Mouse (Mus musculus): ENCODE results near the gene Ltb4r1. TPM values are rescaled to one million over a fixed set of nuclear protein-coding genes. Genes with fewer than 3 reads are reported as not detected.
A peak's percentile ranks its signal among the peaks of the same experiment; 100 is the strongest.
"Not testable (repeated sequence)": the region's sequence is repeated elsewhere in the genome, so short reads cannot be mapped to it uniquely, and the experiment has no call there.

Ltb4r1 gene
- polyA plus RNA-seq, 1 experiment from 2014 or later, result 0.58 TPM

DNA sequence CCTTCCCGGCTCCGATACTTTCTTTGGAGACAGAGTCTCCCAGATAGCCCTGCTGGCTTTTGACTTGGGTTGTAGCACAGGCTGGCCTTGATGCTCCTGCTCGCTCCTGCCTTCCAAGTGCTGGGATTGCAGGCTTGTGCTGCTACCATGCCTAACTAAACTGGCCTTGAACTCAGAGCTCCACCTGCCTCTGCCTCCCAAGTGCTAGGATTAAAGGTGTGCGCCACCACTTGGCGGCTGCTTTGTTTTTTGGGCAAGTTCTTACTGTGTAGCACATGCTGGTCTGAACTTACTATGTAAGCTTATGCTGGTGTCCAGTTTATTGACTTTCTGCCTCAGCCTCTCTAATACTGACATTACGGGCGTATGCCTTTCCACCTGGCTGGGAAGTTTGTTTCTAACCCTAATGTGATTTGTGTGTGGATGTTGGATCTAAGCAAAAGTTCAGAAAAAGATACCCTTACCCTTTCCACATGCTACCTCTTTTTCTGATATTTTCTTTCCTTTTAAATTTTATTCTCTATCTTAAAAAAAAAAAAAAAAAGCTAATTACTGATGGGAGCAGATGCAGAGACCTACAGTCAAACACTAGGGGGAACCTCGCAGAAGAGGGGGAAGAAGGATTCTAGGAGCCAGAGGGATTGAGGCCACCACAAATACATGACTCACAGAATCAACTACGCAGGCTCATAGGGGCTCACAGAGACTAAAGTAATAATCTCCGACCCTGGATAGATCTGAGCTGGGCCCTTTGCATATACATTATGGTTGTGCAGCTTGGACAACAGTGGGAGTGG, 18.5 kb upstream of the Ltb4r1 start:
- Histone ChIP-seq H3K27ac (no peak overlapping the region), H3K9me3 (no peaks in the 10 kb centered on the region), H3K4me3 (peak overlapping the region; percentile 89), H3K4me2 (peak overlapping the region; percentile 99), H3K4me1 (peaks cover 33% of the 10 kb centered on the region), H3K27me3 (no peaks in the 10 kb centered on the region), H3K36me3 (peaks cover 48% of the 10 kb centered on the region), H3K9ac (peak overlapping the region; percentile 87)
- 89% methylated on average over 10 of the region's 10 CpGs for WGBS
- ATAC-seq (ENCODE audit: insufficient number of reproducible peaks, insufficient read depth, low FRiP score, low TSS enrichment, low read depth), result no peak

DNA sequence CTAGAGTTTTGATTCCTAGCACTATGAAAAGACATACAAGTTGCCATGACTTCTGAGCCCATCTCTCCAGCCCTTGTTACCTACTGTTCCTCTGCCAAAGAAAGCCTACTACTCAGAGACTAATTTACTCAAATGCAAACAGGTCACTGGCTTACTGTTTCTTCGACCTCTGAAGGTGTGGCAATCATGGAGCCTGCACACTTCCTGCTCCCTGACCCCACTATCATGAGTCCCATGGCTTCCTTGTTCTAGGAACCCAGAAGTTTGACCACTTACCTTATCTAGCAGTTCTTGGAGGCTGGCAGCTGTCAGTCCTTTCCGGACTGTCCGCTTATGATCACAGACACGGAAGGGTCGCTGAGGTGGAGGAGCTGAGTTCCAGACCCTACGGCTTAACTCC, 8.2 kb upstream of the Ltb4r1 start:
- H3K27me3 ChIP-seq, result peaks cover 21% of the 10 kb centered on the region
- H3K9ac ChIP-seq, result no peak overlapping the region; the same call in 1 of the 2 replicates
- peaks cover 44% of the 10 kb centered on the region for H3K36me3 ChIP-seq
- 83% methylated on average over 6 of the region's 6 CpGs for WGBS
- no peak overlapping the region for H3K4me3 ChIP-seq
- H3K4me2 ChIP-seq, result no peak overlapping the region
- H3K27ac ChIP-seq, result no peak overlapping the region
- H3K4me1 ChIP-seq, result peaks cover 13% of the 10 kb centered on the region
- H3K9me3 ChIP-seq, result no peaks in the 10 kb centered on the region
- ATAC-seq (ENCODE audit: insufficient number of reproducible peaks, insufficient read depth, low FRiP score, low TSS enrichment, low read depth), result no peak

GRCm38 (mm10) chr14:55758363-55758784, 7.4 kb upstream of the Ltb4r1 start, which contains the start of gene Cideb:
Gene Cideb (minus strand): TSS chr14:55758458.
- Histone ChIP-seq H3K9ac (no peak within 1 kb of the TSS; the same call in 1 of the 2 replicates), H3K4me3 (no peak within 1 kb of the TSS), H3K36me3 (peaks cover 36% of the 10 kb centered on the region), H3K27me3 (peaks cover 29% of the 10 kb centered on the region), H3K9me3 (no peaks in the 10 kb centered on the region), H3K4me2 (peak within 1 kb of the TSS; percentile 42), H3K27ac (no peak within 1 kb of the TSS), H3K4me1 (peaks cover 21% of the 10 kb centered on the region)
- 21% methylated on average over 8 of the region's 8 CpGs for WGBS
- ATAC-seq (ENCODE audit: insufficient number of reproducible peaks, insufficient read depth, low FRiP score, low TSS enrichment, low read depth), result no peak

DNA sequence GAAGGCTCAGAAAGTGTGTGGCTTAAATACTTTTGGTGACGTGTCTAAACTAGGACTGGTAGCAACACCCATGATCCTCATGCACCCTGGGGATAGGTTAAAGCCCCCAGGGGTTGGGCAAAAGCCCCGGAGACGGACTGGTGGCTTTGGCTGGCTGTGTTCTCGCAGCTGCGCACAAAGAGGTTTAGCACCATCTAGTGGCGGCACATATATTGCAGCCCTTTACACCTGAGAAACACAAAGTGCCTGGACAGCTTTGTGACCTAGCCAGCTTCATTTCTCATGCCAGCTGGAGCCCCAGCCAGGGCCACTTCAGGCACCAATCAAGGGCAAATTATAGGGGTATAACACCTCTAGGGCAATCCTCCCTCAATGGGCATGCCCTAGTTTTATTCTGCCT, 5.6 kb upstream of the Ltb4r1 start:
- H3K4me3 ChIP-seq, result peak overlapping the region; percentile 20
- peaks cover 18% of the 10 kb centered on the region for H3K36me3 ChIP-seq
- not testable (repeated sequence) for H3K27ac ChIP-seq; H3K9me3 ChIP-seq; ATAC-seq (ENCODE audit: insufficient number of reproducible peaks, insufficient read depth, low FRiP score, low TSS enrichment, low read depth)
- peaks cover 47% of the 10 kb centered on the region for H3K27me3 ChIP-seq
- WGBS, result 0% methylated on average over 6 of the region's 6 CpGs
- 0 out of 2 replicates have a peak overlapping the region, but pooled peaks have one; percentile 47 for H3K9ac ChIP-seq
- peak overlapping the region; percentile 52 for H3K4me2 ChIP-seq
- H3K4me1 ChIP-seq, result peaks cover 21% of the 10 kb centered on the region

GRCm38 (mm10) chr14:55761163-55761562, 4.6 kb upstream of the Ltb4r1 start, which contains the start of gene Ltb4r2:
Gene Ltb4r2 (plus strand): TSS chr14:55761428.
- Histone ChIP-seq H3K9me3 (no peaks in the 10 kb centered on the region), H3K4me1 (peaks cover 21% of the 10 kb centered on the region), H3K27me3 (peaks cover 56% of the 10 kb centered on the region), H3K36me3 (peaks cover 8% of the 10 kb centered on the region), H3K4me2 (peak within 1 kb of the TSS; percentile 93), H3K9ac (peak within 1 kb of the TSS; percentile 79), H3K27ac (peak within 1 kb of the TSS; percentile 30), H3K4me3 (peak within 1 kb of the TSS; percentile 58)
- WGBS, result 74% methylated on average over 6 of the region's 6 CpGs
- ATAC-seq (ENCODE audit: insufficient number of reproducible peaks, insufficient read depth, low FRiP score, low TSS enrichment, low read depth), result no peak

GRCm38 (mm10) chr14:55762001-55762821, 3.6 kb upstream of the Ltb4r1 start:
- Histone ChIP-seq H3K4me2 (peak overlapping the region; percentile 93), H3K27me3 (peaks cover 65% of the 10 kb centered on the region), H3K9me3 (no peaks in the 10 kb centered on the region), H3K27ac (peak overlapping the region; percentile 30), H3K4me1 (peaks cover 21% of the 10 kb centered on the region), H3K36me3 (no peaks in the 10 kb centered on the region), H3K9ac (peak overlapping the region; percentile 79), H3K4me3 (peak overlapping the region; percentile 58)
- ATAC-seq (ENCODE audit: insufficient number of reproducible peaks, insufficient read depth, low FRiP score, low TSS enrichment, low read depth), result peak; percentile 54
- under 1% methylated on average over 77 of the region's 77 CpGs for WGBS

GRCm38 (mm10) chr14:55763166-55763565, 2.6 kb upstream of the Ltb4r1 start:
- peaks cover 74% of the 10 kb centered on the region for H3K27me3 ChIP-seq
- WGBS, result 59% methylated on average over 7 of the region's 7 CpGs
- peaks cover 24% of the 10 kb centered on the region for H3K4me1 ChIP-seq
- ATAC-seq (ENCODE audit: insufficient number of reproducible peaks, insufficient read depth, low FRiP score, low TSS enrichment, low read depth), result no peak
- peak overlapping the region; percentile 58; the same call in 1 of the 2 replicates for H3K4me3 ChIP-seq
- H3K27ac ChIP-seq, result no peak overlapping the region
- peak overlapping the region; percentile 93 for H3K4me2 ChIP-seq
- H3K9me3 ChIP-seq, result no peaks in the 10 kb centered on the region
- H3K36me3 ChIP-seq, result no peaks in the 10 kb centered on the region
- peak overlapping the region; percentile 79 for H3K9ac ChIP-seq

- Histone ChIP-seq H3K9me3 (no peaks in the 10 kb centered on the region), H3K36me3 (peaks cover 5% of the 10 kb centered on the region; the same call in 1 of the 2 replicates), H3K9ac (peak overlapping the region; percentile 77), H3K27ac (no peak overlapping the region), H3K27me3 (peaks cover 70% of the 10 kb centered on the region), H3K4me1 (peaks cover 11% of the 10 kb centered on the region), H3K4me3 (peak overlapping the region; percentile 46), H3K4me2 (peak overlapping the region; percentile 85)
- 10% methylated on average over 52 of the region's 52 CpGs for WGBS
- ATAC-seq (ENCODE audit: insufficient number of reproducible peaks, insufficient read depth, low FRiP score, low TSS enrichment, low read depth), result peak; percentile 44
These were observed 2.0 kb downstream of the Ltb4r1 start for GRCm38 (mm10) chr14:55767519-55768414.

DNA sequence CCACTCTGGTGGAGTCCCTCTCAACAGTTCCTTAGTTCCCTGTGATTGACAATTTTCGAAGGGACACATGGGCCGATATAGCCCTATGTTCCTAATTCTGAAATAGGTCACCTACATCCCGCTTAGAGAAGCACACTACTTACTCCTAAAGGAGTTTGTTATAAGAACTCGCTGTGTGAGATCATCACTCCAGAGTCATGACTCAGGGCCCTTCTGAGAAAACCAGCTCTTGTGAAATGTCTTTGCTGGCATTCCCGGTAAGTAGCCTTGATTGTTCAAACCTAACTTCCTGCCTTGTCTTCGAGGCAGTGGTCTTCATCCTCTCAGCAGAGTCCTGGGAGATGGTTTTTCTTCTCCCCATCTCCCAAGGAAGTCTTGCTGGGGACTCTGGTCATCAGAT, 2.8 kb downstream of the Ltb4r1 start:
- WGBS, result 84% methylated on average over 6 of the region's 6 CpGs
- H3K27ac ChIP-seq, result no peak overlapping the region
- peaks cover 5% of the 10 kb centered on the region; the same call in 1 of the 2 replicates for H3K36me3 ChIP-seq

DNA sequence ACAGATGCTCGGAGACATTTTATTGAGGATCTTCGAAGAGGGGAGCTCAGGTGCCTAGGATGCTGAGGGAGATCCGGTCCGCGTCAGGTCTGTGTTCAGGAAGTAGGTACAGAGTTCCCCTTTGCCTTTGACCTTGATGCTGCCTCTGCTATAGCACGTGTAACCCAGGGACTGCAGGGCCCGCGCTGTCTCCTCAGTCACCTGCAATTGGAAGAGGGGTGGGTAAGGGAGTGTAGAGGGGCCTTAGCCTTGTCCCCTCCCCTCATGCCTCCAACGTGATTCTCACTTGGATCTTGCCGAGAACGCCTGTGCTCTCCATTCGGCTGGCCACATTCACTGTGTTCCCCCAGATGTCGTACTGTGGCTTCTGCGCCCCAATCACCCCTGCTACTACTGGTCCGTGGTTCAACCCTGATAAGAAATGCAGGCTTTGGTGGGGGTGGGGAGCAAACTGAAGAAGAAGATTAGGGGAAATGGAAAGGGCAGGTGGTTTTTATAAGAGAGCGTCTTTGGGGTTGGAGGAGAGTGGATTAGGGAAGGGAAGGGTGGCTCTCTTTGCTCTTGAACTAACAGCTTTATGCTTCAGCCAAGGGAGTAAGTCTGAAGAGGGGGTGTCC, 3.4 kb downstream of the Ltb4r1 start:
- no peak overlapping the region for H3K9ac ChIP-seq
- no peaks in the 10 kb centered on the region for H3K9me3 ChIP-seq
- H3K27me3 ChIP-seq, result peaks cover 61% of the 10 kb centered on the region
- H3K27ac ChIP-seq, result no peak overlapping the region
- WGBS, result 78% methylated on average over 16 of the region's 16 CpGs
- no peak for ATAC-seq (ENCODE audit: insufficient number of reproducible peaks, insufficient read depth, low FRiP score, low TSS enrichment, low read depth)
- H3K36me3 ChIP-seq, result peaks cover 5% of the 10 kb centered on the region; the same call in 1 of the 2 replicates
- no peak overlapping the region for H3K4me3 ChIP-seq
- peaks cover 5% of the 10 kb centered on the region; the same call in 1 of the 2 replicates for H3K4me1 ChIP-seq
- no peak overlapping the region for H3K4me2 ChIP-seq

More for the DNA sequence above, 2.8 kb downstream of the Ltb4r1 start:
- peaks cover 5% of the 10 kb centered on the region; the same call in 1 of the 2 replicates for H3K4me1 ChIP-seq
- H3K4me2 ChIP-seq, result peak overlapping the region; percentile 85; the same call in 1 of the 2 replicates
- no peak overlapping the region for H3K9ac ChIP-seq
- peaks cover 66% of the 10 kb centered on the region for H3K27me3 ChIP-seq
- no peak for ATAC-seq (ENCODE audit: insufficient number of reproducible peaks, insufficient read depth, low FRiP score, low TSS enrichment, low read depth)
- H3K9me3 ChIP-seq, result no peaks in the 10 kb centered on the region
- H3K4me3 ChIP-seq, result no peak overlapping the region
